Mouse (Mus musculus) liver, adult 2 months (tissue): Measurements from ENCODE around the gene Mta3. TPM values are rescaled to one million over a fixed set of nuclear protein-coding genes. Genes with fewer than 3 reads are reported as not detected.
A peak's percentile ranks its signal among the peaks of the same experiment; 100 is the strongest.

Experiments
- DNase-seq: peaks from one replicate; pipeline ENCODE4 v3.0.0-alpha.2; 2011; ENCODE audit warnings: low read depth, low spot score; ENCODE audit errors: extremely low read depth
- H3K27ac ChIP-seq: fragments of 200-500 bp; replicated peaks from 2 replicates; pipeline ENCODE4 v1.5.1; 2012; ENCODE audit warnings: low read depth, mild to moderate bottlenecking, control low read depth, inconsistent platforms, low read length; ENCODE audit not compliant: insufficient read depth
- H3K27me3 ChIP-seq: fragments of 200-500 bp; 2 replicates; pipeline ENCODE4 v1.6.1; 2012; ENCODE audit warnings: mild to moderate bottlenecking, moderate library complexity, low read length, inconsistent platforms; ENCODE audit not compliant: control insufficient read depth, insufficient read depth
- H3K36me3 ChIP-seq: fragments of 200-500 bp; 2 replicates; pipeline ENCODE4 v1.6.1; 2012; ENCODE audit warnings: low read length, inconsistent platforms; ENCODE audit not compliant: control insufficient read depth, insufficient read depth
- H3K4me1 ChIP-seq: fragments of 200-500 bp; 2 replicates; pipeline ENCODE4 v1.6.1; 2011; ENCODE audit warnings: low read length; ENCODE audit not compliant: control insufficient read depth, insufficient read depth
- H3K4me3 ChIP-seq: fragments of 200-500 bp; 2 replicates; pipeline ENCODE4 v1.5.1; 2011; ENCODE audit warnings: low read depth, mild to moderate bottlenecking, control low read depth, low read length, moderate library complexity; ENCODE audit not compliant: insufficient read depth
- H3K79me2 ChIP-seq: fragments of 200-500 bp; 2 replicates; pipeline ENCODE4 v1.6.1; 2012; ENCODE audit warnings: inconsistent platforms, mild to moderate bottlenecking, low read length, moderate library complexity; ENCODE audit not compliant: control insufficient read depth, insufficient read depth
- H3K9ac ChIP-seq: fragments of 200-500 bp; 2 replicates; pipeline ENCODE4 v1.6.1; 2012; ENCODE audit warnings: low read depth, mild to moderate bottlenecking, control low read depth, inconsistent platforms, low read length
- CTCF ChIP-seq: fragments of 200-500 bp; IDR thresholded peaks from 2 replicates; pipeline ENCODE4 v1.5.1; 2011; ENCODE audit warnings: low read depth, low read length, control low read depth
- POLR2A ChIP-seq: fragments of 200-500 bp; IDR thresholded peaks from 2 replicates; pipeline ENCODE4 v1.6.1; 2011; ENCODE audit warnings: low read length, control low read depth; ENCODE audit not compliant: insufficient read depth; ENCODE audit errors: extremely low read depth
- WGBS: fragments of 180-500 bp; shearing (Covaris S2); methylation state at CpG from one replicate; pipeline ENCODE4 v1.1.7; 2018; 5-methylcytosine and 5-hydroxymethylcytosine counted together
- polyA plus RNA-seq: library from polyadenylated mRNA; depleted of rRNA; stranded (reverse); fragments of >200 nt; gene quantifications from 2 replicates; pipeline ENCODE4 v1.2.3, GENCODE M21; 2012
- total RNA-seq: library from RNA; depleted of rRNA; stranded (reverse); fragments of >200 nt; gene quantifications from 2 replicates; pipeline ENCODE4 v1.2.3, GENCODE M21; 2014

Gene Mta3
- total and polyA plus RNA-seq, 2 experiments, result 11.3 to 16.0 TPM

DNA sequence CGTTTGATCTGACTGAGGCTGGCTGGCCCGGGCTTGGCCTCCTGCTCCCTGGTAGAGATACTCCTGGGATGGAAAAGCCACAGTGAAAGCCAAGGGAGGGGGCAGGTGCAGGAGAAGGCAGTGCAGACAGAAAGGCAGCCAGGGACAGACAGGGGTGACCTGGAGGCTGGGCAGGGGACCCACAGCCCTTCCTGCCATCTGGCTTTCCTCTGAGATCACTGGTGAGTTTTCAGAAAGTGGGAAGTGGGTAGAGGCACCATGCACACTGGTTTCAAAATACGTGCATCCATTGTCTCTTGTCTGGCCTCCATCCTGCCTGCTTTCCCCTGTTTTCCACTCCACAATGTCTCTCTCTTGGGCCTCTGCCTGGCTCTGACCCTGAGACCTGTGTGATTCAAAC is 123.4 kb downstream of the Mta3 start:
- Histone ChIP-seq H3K27ac (no peak overlapping the region), H3K4me1 (peaks cover 6% of the 10 kb centered on the region; the same call in 1 of the 2 replicates), H3K4me3 (no peak overlapping the region), H3K36me3 (peaks cover 25% of the 10 kb centered on the region), H3K9ac (no peak overlapping the region), H3K79me2 (no peaks in the 10 kb centered on the region), H3K27me3 (no peaks in the 10 kb centered on the region)
- DNase-seq, result no peak
- WGBS, result 39% methylated on average over 3 of the region's 3 CpGs
- TF ChIP-seq CTCF, result no peak
- TF ChIP-seq POLR2A, result no peak

DNA sequence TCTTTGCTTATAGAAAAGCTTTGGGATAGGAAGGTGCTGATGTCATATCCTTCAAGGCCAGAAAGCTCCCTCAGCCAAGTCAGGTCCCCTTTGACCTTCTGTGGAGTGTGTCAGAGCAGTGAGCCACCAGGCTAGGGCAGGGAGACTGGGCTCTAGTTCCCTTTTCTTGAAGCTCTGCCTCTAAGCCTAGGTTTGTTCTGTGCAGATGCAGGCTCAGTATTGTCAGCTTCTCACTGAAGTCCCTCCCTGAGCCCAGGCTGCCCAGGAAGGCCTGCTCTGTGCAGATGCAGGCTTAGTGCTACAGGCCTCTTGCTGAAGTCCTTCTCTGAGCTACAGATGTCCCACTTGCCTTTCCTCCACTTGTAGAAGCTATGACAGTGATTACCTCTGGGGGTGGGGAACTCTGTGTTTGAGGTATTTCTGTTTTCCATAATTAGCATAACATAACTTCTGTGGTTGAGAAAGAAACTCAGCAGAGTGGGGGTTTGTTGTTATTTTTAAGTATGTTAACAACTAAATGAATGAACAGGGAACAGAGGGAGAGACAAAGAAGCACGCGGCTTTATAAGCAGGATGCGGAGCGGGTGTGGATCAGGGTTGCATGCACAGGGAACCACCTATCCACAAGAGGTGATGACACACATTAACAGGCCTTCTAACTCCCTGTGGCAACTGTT is 124.8 kb downstream of the Mta3 start:
- Histone ChIP-seq H3K9ac (no peak overlapping the region), H3K4me1 (peaks cover 20% of the 10 kb centered on the region), H3K27ac (0 out of 2 replicates have a peak overlapping the region, but pooled peaks have one; percentile 14), H3K4me3 (no peak overlapping the region), H3K36me3 (peaks cover 22% of the 10 kb centered on the region; the same call in 1 of the 2 replicates), H3K27me3 (no peaks in the 10 kb centered on the region), H3K79me2 (no peaks in the 10 kb centered on the region)
- 92% methylated on average over 4 of the region's 4 CpGs for WGBS
- DNase-seq, result no peak
- no peak for TF ChIP-seq POLR2A
- no peak for TF ChIP-seq CTCF

DNA sequence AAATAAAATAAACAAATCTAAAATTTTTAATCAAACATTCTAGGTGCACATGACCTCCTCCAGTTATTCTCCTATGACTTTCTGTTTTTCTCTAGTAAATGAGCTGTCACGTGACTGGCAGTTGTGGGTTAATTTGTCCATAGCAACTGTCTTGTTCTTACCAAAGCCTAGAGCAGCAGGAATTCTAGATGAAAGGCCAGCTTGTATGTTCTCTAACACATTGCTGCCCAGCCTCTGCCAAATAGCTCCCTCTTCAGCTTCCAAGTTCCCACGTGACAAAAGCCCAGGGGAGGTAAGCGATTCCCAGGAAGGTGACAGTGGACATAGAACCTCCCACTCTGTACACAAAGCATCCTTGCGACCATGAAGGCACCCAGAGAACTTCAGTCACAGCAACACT is 128.2 kb downstream of the Mta3 start:
- 14% methylated on average over 4 of the region's 4 CpGs for WGBS
- no peak overlapping the region for H3K9ac ChIP-seq
- H3K79me2 ChIP-seq, result no peaks in the 10 kb centered on the region
- peaks cover 31% of the 10 kb centered on the region for H3K4me1 ChIP-seq
- DNase-seq, result peak; percentile 91
- no peaks in the 10 kb centered on the region for H3K27me3 ChIP-seq
- TF ChIP-seq POLR2A (no peak), CTCF (no peak)
- no peak overlapping the region for H3K4me3 ChIP-seq
- peak overlapping the region; percentile 83 for H3K27ac ChIP-seq
- H3K36me3 ChIP-seq, result peaks cover 26% of the 10 kb centered on the region; the same call in 1 of the 2 replicates

DNA sequence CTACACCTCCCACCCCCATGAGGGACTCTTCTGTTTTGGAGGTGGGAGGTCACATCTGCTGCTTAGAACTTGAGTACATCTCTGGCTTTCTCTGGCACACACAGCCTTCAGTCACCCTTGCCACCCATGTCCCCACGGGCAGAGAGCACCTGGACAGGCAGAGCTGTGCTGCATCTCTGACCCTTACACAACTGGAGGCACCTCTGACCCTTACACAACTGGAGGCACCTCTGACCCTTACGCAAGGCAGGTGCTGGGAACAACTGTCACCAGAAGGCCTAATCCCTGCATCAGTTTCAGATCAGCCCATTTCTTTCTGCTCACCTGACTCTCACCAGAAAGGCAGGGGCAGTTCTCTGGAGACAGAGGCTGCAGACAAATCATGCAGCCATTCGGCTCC is 130.1 kb downstream of the Mta3 start:
- TF ChIP-seq CTCF (no peak), POLR2A (peak; percentile 63; the same call in 1 of the 2 replicates)
- Histone ChIP-seq H3K4me1 (peaks cover 38% of the 10 kb centered on the region), H3K9ac (peak overlapping the region; percentile 16; the same call in 1 of the 2 replicates), H3K27me3 (no peaks in the 10 kb centered on the region), H3K36me3 (peaks cover 28% of the 10 kb centered on the region; the same call in 1 of the 2 replicates), H3K79me2 (no peaks in the 10 kb centered on the region), H3K4me3 (no peak overlapping the region), H3K27ac (peak overlapping the region; percentile 74)
- peak; percentile 99 for DNase-seq
- WGBS, result 19% methylated on average over 3 of the region's 3 CpGs

DNA sequence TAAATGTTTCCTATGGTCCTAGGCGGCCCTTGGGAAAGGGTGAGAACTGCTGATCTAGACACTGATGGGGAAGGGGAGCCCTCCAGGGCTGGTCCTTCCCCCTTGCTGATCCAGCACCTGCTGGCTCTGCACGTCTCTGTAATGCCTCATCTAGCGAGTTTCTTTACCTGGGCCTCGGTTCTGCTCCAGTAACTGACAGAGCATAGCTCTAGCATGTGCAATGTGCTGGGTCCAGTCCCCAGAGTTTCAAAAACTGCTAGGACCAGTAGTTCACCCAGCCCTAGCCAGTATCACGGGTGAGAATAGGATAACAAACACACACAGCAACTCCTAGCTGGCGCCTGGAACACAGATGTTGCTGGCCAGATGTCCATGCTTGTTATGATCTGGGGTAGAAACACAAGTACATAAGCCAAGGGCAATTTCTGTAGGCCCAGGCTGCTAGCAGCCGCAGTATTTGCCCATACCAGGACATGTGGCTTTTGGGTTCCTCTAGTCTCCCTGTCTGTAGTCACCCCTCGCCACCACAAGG is 131.8 kb downstream of the Mta3 start:
- DNase-seq, result peak; percentile 74
- Histone ChIP-seq H3K9ac (peak overlapping the region; percentile 51), H3K4me1 (peaks cover 51% of the 10 kb centered on the region), H3K4me3 (no peak overlapping the region), H3K36me3 (peaks cover 22% of the 10 kb centered on the region; the same call in 1 of the 2 replicates), H3K27ac (peak overlapping the region; percentile 67), H3K27me3 (no peaks in the 10 kb centered on the region), H3K79me2 (no peaks in the 10 kb centered on the region)
- 42% methylated on average over 8 of the region's 8 CpGs for WGBS
- TF ChIP-seq CTCF (no peak), POLR2A (no peak)

DNA sequence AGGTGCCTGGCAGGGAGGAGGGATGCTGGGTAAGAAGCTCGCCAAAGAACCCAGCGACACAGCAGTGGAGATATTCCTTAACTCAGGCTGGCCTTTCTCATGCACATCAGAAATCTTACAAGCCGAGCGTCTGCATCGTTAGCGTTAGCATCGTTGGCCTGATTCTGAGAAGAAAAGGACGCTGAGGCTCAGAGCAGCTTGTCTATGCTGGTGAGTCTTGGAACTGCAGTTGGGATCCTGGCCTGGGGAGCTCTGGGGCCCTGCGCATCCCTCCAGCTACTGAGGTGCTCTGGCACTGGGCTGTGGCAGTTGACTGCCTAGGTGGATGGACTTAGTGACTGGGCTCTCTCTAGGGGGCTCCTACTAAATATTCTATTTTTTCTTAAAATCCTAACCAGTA is 133.2 kb downstream of the Mta3 start:
- 75% methylated on average over 9 of the region's 9 CpGs for WGBS
- peak; percentile 12; the same call in 1 of the 2 replicates for TF ChIP-seq CTCF
- no peak for TF ChIP-seq POLR2A
- H3K27ac ChIP-seq, result peak overlapping the region; percentile 67

More for the DNA sequence above, 133.2 kb downstream of the Mta3 start:
- H3K27me3 ChIP-seq, result no peaks in the 10 kb centered on the region
- H3K9ac ChIP-seq, result peak overlapping the region; percentile 0; the same call in 1 of the 2 replicates
- H3K4me1 ChIP-seq, result peaks cover 59% of the 10 kb centered on the region
- DNase-seq, result no peak
- peaks cover 16% of the 10 kb centered on the region; the same call in 1 of the 2 replicates for H3K36me3 ChIP-seq
- no peaks in the 10 kb centered on the region for H3K79me2 ChIP-seq
- no peak overlapping the region for H3K4me3 ChIP-seq
